Mouse (Mus musculus) right cerebral cortex, postnatal 36 days (tissue): ENCODE data around the gene Gal3st3.
A peak's percentile ranks its signal among the peaks of the same experiment; 100 is the strongest.

ENCODE experiments used
- DNase-seq, 2 experiments: peaks; one replicate each; pipeline ENCODE4 v3.0.0; 2022; ENCODE audit warnings: low spot score in 2 of 2, mixed read lengths in 1 of 2

The Gal3st3 gene

DNA sequence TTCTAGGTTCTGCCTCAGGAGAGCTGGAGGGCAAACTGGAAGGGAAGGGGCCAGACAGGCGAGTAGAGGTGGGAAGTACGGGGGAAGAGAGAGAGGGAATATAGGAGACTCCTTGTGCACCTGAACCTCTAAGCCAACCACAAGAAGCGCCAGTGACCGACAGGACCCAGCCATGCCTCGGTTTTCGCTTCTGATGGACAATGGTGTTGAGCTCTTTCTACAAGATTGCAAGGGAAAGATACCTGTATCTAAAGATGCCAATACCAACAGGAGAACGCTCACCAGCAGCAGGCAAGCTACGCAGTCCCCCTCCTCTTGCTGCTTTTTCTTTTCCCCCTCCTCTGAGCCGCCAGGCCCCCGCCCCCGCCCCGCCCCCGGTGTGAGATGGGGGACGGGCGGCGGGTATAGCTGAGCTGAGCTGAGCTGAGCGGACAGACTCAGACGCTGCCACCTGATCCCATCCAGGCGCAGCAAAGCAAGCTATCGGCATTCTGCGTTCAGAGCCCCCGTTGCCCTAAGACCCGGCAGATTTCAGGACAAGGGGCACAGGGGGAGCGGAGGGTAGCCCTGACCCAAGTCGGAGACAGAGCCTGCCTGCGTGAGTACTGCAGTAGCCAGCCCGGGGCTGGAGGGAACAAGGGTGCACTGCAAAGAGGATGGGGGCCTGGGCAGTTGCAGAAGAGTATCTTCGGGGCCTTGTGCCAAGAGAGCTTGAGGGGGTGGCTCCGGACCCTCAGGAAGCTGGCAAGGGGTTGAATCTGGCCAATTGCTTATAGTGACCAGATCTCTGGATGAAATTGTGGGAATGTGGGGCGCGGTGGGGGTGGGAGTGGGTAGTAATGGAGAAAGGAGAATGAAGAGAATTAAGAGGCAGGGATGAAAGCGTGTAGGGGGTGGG is at the start of gene Gal3st3:
TSS of gene Gal3st3 (plus strand) at position 429 of the 898 bp plus-strand sequence.
- peak; percentile 30 to 54 for DNase-seq

DNA sequence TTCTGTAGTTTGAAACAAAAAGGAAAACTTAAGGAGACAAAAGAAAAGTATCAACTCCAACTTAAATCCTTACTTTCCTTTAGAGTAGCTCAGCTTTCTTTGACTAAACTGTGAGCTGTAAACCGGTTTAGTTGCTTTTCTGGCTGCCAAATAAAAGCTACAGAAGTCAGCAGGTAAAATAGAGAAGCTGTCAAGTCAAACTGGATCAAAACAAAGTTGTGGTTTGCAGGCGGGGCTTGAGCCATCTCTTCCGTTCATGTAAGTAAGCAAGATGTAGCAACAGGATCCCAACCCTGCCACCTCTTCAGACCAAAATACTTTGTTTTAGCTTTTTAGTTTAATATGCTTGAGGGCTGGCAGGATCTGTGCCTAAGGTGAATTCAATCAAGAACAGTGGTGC is 41.0 kb upstream of the Gal3st3 start:
- no peak for DNase-seq

GRCm38 (mm10) chr19:5267015-5267414 is 31.1 kb upstream of the Gal3st3 start:
- no peak for DNase-seq

GRCm38 (mm10) chr19:5268017-5268416 is 30.1 kb upstream of the Gal3st3 start:
- DNase-seq = no peak

DNA sequence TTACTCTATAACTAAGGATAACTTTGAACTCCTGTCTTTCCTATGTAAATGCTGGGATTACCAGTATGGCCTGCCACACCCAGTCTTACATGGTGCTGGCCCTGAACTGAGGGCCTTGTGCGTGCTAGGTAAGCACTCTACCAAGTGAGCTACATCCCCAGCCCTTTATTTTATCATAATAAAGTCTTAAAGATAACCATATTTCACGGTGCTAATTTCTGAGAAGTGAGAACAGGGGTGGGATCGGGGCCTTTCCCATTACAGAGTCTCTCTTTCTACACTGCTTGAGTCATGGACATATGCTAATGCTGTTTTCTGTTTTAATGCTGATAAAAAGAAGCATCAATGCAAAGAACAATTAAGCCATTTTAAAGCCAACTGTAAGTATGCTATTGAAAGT is 29.3 kb upstream of the Gal3st3 start:
- DNase-seq = no peak

DNA sequence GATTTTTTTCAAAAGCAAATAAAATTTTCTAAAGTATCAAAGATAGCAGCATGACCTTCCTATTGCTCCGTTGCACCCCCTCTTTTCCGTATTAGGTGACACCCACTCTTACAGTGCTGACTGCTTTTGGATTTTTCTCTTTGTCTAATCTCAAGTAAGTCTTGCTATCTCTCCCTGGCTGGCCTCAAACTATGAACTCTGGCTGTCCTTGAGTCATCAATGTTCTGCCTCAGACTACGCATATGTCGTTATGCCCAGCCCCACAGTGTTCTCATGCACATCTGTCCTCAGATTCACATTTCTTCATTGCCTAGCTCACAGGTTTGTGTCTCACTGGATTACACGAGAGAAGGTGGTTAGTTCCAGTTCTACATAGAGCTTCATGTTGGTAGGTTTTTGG is 28.7 kb upstream of the Gal3st3 start:
- no peak for DNase-seq

- no peak for DNase-seq
These were observed 26.7 kb upstream of the Gal3st3 start for GRCm38 (mm10) chr19:5271430-5271829.

DNA sequence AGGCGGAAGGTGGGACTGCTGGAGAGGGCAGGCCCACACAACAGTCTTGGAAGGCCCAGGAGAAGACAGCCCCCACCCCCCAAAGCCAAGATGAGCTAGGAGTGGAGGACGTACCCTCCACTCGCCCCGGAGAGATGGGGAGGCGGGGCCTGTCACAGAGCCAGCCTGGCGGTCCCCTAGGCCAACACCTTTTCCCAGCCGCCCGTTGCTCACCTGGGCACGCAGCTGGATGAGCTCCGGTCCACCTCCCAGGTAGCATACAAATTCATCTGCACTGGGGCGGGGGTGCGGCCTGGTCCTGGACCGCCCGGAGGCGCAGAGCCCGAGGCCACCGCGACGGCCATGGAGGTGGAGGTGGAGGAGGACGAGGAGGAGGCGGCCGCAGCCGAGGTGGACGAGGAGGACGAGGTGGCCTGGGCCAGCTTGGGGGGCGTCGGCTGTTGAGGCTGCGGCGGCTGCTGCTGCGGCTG is 25.8 kb upstream of the Gal3st3 start:
- peak in 1 of 2 experiments; percentile 22 for DNase-seq

DNA sequence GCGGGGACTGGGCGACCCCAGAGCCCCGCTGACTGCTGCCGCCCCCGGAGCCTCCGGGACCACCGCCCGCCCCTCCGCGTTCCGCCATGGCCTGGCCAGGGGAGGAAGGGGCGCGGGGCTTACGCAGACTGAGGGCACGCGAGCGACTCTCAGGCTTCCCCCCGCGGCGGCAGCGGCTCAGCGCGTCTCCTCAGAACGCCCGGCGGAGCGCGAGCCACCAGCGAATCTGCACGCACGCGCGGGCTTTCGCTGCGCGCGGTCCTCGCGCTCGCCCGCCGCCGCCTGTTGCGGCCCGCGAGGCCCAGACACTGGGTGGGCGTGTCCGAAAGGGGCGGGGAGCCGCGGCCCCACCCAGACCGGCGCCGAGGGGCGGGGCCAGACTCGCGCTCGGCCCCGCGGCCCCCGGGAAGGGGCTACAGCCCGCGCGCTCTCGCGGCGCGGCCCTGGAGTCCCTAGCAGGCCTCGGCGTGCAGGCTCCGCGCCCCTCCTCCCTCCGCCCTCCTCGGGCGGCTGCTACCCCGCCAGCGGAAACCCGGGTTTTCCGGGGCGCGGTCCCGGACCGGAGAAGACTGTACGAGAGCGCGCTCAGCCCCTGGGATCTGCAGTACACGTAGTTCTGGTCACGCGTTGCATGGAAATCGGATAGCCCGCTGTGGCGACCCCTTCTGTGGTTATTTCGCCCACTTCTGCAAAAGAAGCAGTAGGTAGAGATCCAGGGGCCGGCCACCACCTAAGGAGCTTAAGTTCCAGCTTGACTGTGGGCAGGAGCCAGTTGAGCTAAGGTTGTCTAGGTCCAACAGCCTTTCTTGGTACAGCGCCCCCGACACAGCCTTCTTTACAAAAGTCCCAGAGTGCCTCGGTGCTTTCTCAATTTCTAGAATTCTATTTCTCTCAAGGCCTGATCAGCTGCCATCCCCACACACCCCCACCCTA is 25.1 kb upstream of the Gal3st3 start, which contains the start of gene Pacs1:
TSS of gene Pacs1 (minus strand) at position 319 of the 933 bp plus-strand sequence.
- DNase-seq = peak; percentile 74 to 77

DNA sequence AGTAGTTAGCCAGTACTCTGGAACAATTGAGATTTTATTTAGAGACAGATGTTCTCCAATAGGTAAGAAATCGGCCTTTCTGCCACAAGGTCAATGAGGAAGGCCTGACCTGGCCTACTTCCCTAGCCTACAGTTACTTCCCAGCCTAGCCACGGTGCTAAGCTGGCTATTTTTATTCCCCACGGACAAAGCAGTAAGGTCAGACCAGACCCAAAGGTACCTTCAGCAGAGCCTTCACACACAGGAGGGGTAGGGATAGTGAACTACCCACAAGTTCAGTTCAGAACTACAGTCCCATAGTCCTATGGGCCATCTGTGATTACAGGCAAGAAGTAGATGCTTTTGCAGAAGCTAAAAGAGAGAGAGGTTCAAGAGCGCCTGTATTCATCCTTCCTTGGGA is 24.2 kb upstream of the Gal3st3 start:
- DNase-seq = no peak

- no peak for DNase-seq
These were observed 23.5 kb upstream of the Gal3st3 start for GRCm38 (mm10) chr19:5274641-5275040.

DNA sequence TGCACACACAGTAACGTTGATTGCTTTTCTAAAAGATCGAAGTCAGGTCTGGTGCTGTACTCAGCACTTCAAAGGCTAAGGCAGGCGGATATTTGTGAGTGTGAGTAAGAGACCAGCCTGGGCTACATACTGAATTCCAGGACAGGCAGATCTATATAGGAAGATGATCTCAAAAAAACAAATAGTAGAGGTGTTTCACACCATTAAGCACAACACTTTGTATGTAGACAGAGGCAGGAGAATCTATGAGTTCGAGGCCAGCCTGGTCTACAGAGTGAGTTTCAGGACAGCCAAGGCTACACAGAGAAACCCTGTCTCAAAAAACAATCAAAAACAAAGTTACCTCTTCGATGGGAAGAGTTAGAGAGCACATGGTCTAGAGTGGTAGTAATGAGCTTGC is 22.4 kb upstream of the Gal3st3 start:
- no peak for DNase-seq

- no peak for DNase-seq
These were observed 21.6 kb upstream of the Gal3st3 start for GRCm38 (mm10) chr19:5276531-5276930.

DNA sequence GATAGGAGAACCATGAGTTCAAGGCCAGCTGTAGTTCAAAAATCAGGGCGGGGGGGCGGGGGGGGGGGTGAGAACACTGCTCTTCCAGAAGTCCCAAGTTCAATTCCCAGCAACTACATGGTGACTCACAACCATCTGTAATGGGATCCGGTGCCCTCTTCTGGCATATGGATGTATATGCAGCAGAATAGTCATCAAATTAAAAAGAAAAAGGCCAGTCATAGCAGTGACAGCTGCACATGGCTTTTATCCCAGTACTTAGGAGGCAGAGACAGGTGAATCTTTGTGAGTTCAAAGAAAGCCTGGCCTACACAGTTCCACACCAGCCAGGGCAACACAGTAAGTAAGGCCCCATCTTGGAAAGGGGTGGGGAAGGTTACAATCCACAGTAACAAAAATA is 21.0 kb upstream of the Gal3st3 start:
- no peak for DNase-seq

GRCm38 (mm10) chr19:5278381-5278780 is 19.8 kb upstream of the Gal3st3 start:
- no peak for DNase-seq

GRCm38 (mm10) chr19:5294972-5295735 is 3.0 kb upstream of the Gal3st3 start, which contains the start of gene Sf3b2:
Sf3b2 (minus strand) TSS chr19:5295455.
- peak; percentile 98 to 99 for DNase-seq

- DNase-seq = no peak
These were observed 2.4 kb upstream of the Gal3st3 start for GRCm38 (mm10) chr19:5295736-5296075.

DNA sequence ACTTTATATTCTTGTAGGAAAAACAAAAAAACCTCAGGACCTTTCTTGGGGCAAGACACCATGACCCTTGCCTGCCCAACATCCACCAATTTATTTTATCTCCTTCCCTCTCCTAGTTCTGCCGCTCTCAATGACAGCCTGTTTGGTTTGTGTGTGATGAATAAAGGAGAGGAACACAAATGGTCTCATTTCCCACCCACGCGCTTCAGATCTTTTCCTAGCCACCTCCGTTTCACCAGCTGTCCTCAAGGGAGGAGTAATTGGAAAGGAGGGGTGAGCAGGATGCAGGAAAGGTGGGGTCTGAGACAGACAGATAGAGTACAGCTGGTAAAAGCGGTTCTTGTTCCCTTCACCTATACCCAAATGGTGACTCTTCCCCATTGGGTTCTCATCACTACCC is 1.5 kb upstream of the Gal3st3 start:
- peak; percentile 55 to 73 for DNase-seq

GRCm38 (mm10) chr19:5300588-5300987 is 2.5 kb downstream of the Gal3st3 start:
- DNase-seq = no peak

DNA sequence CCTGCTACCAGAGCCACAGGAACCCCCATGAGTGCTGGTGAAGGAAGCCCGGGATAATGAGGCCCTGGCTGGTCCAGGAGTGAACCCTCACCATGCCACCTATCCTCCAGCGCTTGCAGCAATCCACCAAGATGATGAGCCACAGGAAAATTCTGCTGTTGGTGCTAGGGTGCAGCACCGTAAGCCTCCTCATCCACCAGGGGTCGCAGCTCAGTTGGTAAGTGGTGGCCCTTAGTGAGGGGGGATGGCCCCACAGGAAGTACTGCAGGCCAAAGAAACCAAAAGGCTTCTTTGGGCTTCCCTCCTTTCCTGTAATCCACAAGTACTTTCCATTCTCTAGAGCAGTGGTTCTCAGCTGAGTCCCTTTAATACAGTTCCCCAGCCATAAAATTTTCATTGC is 4.3 kb downstream of the Gal3st3 start:
- no peak for DNase-seq

- DNase-seq = no peak
These were observed 8.1 kb downstream of the Gal3st3 start for GRCm38 (mm10) chr19:5306279-5306678.
